Mouse (Mus musculus): ENCODE data around the gene C1qb.

DNA sequence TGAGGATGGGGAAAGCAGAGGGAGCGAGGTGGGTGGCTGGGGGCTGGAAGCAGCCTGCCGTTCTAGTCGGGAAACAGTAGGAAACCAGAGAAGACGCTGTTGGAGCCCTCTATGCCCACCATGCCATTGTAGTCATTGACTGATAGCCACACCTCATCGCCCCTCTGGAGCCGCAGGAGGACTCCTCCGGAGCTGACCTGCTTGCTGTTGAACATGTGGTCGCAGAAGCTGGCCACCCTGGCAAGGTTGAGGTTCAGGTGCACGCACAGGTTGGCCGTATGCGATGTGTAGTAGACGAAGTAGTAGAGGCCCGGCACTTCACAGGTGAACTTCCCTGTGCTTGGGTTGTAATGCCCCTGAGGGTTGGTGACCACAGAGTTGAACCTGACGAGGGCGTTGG lies 4.0 kb upstream of the C1qb start:
- TF ChIP-seq CTCF (IDR thresholded peaks at IDR 0.05; ENCODE audit: insufficient read depth, low read depth, low read length) (no peak), POLR2A (IDR thresholded peaks at IDR 0.05; ENCODE audit: insufficient read depth, low read depth, low read length) (no peak)

Data from olfactory bulb, adult 2 months (tissue).